Mouse (Mus musculus) embryonic fibroblast, embryonic 13.5 days (primary cell): ENCODE results near the gene Dera.

Source experiments
- CTCF ChIP-seq: IDR thresholded peaks from 2 replicates; pipeline ENCODE4 v1.5.1; 2011; ENCODE audit warnings: mild to moderate bottlenecking, control low read depth, low read length, moderate library complexity, borderline replicate concordance; ENCODE audit not compliant: insufficient read depth
- POLR2A ChIP-seq: IDR thresholded peaks from 2 replicates; pipeline ENCODE4 v1.6.1; 2011; ENCODE audit warnings: low read depth, mild to moderate bottlenecking, control low read depth, low read length, moderate library complexity

- TF ChIP-seq POLR2A = peak; percentile 96
- no peak for TF ChIP-seq CTCF
Measured at GRCm38 (mm10) chr6:137734846-137735609, 19.3 kb upstream of the Dera start, which contains the start of gene Strap.
